Mouse (Mus musculus) midbrain, embryonic 14.5 days (tissue): ENCODE data around the gene Kirrel. TPM values are rescaled to one million over a fixed set of nuclear protein-coding genes. Genes with fewer than 3 reads are reported as not detected.
"Not testable (repeated sequence)": the region's sequence is repeated elsewhere in the genome, so short reads cannot be mapped to it uniquely, and the experiment has no call there.

Experiments
- ATAC-seq: fragments of 200-750 bp; cut with Nextera tagmentation; 2 replicates; pipeline ENCODE4 v1.8.0; 2017; ENCODE audit warnings: moderate number of reproducible peaks, moderate library complexity; ENCODE audit not compliant: low FRiP score, low TSS enrichment
- DNase-seq: peaks from one replicate; pipeline ENCODE4 v3.0.0-alpha.2; 2015
- H3K27ac ChIP-seq: fragments of 300-500 bp; sonication (generic); replicated peaks from 2 replicates; pipeline ENCODE4 v1.5.1; 2014; ENCODE audit warnings: mild to moderate bottlenecking, low read depth, low read length, moderate library complexity
- H3K27me3 ChIP-seq: fragments of 300-500 bp; sonication (generic); 2 replicates; pipeline ENCODE4 v1.6.1; 2014; ENCODE audit warnings: low read length, control low read depth, mixed read lengths; ENCODE audit not compliant: control insufficient read depth, insufficient read depth
- H3K36me3 ChIP-seq: fragments of 300-500 bp; sonication (generic); 2 replicates; pipeline ENCODE4 v1.6.1; 2014; ENCODE audit warnings: low read length, control low read depth; ENCODE audit not compliant: control insufficient read depth, insufficient read depth
- H3K4me1 ChIP-seq: fragments of 300-500 bp; sonication (generic); 2 replicates; pipeline ENCODE4 v1.6.1; 2014; ENCODE audit warnings: mild to moderate bottlenecking, antibody characterized with exemption, low read length, control low read depth; ENCODE audit not compliant: control insufficient read depth, insufficient read depth
- H3K4me2 ChIP-seq: fragments of 300-500 bp; sonication (generic); 2 replicates; pipeline ENCODE4 v1.6.1; 2014; ENCODE audit warnings: mild to moderate bottlenecking, low read length, moderate library complexity
- H3K4me3 ChIP-seq: fragments of 300-500 bp; sonication (generic); replicated peaks from 2 replicates; pipeline ENCODE4 v1.5.1; 2014; ENCODE audit warnings: low read depth, low read length
- H3K9ac ChIP-seq: fragments of 300-500 bp; sonication (generic); replicated peaks from 2 replicates; pipeline ENCODE4 v1.6.1; 2014; ENCODE audit warnings: mild to moderate bottlenecking, low read length, moderate library complexity
- H3K9me3 ChIP-seq: fragments of 300-500 bp; sonication (generic); 2 replicates; pipeline ENCODE4 v1.6.1; 2016; ENCODE audit warnings: low read length, control low read depth, mixed read lengths; ENCODE audit not compliant: control insufficient read depth
- WGBS: fragments of 180-500 bp; shearing (Covaris S2); extraction: QIAGEN DNeasy Blood & Tissue Kit; methylation state at CpG from one replicate; pipeline ENCODE4 v1.1.7; 2014; 5-methylcytosine and 5-hydroxymethylcytosine counted together
- polyA plus RNA-seq: library from polyadenylated mRNA; unstranded; fragments of >200 nt; fragmentation: Nextera tagmentation; extraction: Ambion mirVana; gene quantifications from 2 replicates; pipeline ENCODE4 v1.2.1, GENCODE M21; 2014

Gene Kirrel
- polyA plus RNA-seq, 1 experiment from 2014 or later, result 5.8 TPM

DNA sequence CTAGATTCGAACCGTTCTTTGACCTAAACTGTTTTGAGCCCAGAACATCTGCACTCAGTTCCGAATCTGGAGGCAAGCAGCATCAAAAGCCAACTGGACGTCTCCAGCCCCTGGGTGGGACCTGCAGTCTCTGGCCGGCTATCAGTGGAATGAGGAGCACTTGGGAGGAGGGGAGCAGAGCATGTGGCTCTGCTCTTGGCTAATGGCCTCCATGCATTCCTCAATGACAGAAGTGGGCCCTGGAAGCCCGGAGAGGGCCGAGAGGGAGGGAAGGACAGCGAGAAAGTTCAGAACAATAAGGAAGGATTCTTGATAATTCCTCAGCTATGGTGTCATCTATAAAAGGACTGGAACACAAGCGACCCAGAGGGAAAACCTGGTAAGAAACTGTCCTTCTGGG is 59.7 kb downstream of the Kirrel start:
- no peaks in the 10 kb centered on the region for H3K27me3 ChIP-seq
- no peak for ATAC-seq
- H3K4me3 ChIP-seq, result no peak overlapping the region
- H3K9me3 ChIP-seq, result no peaks in the 10 kb centered on the region
- no peaks in the 10 kb centered on the region for H3K36me3 ChIP-seq
- no peak overlapping the region for H3K9ac ChIP-seq
- WGBS, result 80% methylated on average over 9 of the region's 9 CpGs
- DNase-seq, result no peak
- H3K27ac ChIP-seq, result no peak overlapping the region
- no peak overlapping the region for H3K4me2 ChIP-seq
- peaks cover 5% of the 10 kb centered on the region; the same call in 1 of the 2 replicates for H3K4me1 ChIP-seq

DNA sequence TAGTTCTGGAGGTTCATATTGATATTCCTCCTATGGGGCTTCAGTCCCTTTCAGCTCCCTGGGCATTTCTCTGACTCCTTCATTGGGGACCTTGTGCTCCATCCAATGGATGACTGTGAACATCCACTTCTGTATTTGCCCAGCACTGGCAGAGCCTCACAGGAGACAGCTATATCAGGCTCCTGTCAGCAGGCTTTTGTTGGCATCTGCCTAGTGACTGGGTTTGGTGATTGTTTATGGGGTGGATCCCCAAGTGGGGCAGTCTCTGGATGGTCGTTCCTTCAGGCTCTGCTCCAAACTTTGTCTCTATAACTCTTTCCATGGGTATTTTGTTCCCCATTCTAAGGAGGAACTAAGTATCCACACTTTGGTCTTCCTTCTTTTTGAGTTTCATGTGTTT is 60.7 kb downstream of the Kirrel start:
- H3K9ac ChIP-seq, H3K36me3 ChIP-seq, DNase-seq, H3K4me2 ChIP-seq, H3K4me1 ChIP-seq, H3K27me3 ChIP-seq, H3K27ac ChIP-seq, H3K9me3 ChIP-seq, H3K4me3 ChIP-seq, ATAC-seq: not testable (repeated sequence)
- 48% methylated on average over 1 of the region's 1 CpGs for WGBS

DNA sequence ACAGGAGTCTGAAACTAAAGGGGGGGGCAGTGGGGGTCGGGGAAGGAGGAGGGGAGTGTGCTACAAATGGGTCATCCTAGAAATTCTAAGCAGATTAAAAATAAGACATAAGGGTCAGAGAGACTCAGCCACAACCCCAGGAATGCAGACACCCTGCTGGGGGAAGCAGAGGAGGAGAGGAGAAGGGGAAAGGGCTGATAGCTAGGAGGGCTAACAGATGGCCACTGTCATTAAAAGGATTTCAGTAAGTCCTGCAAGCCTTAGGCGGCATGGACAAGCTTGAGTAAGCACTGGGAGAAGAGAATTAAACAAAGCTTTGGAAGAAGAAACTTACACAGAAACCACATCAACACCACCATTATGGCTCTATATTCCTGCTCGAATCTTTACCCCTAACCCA is 62.3 kb downstream of the Kirrel start:
- Histone ChIP-seq H3K4me2 (no peak overlapping the region), H3K4me1 (peaks cover 5% of the 10 kb centered on the region; the same call in 1 of the 2 replicates), H3K36me3 (no peaks in the 10 kb centered on the region), H3K27me3 (no peaks in the 10 kb centered on the region), H3K27ac (no peak overlapping the region), H3K4me3 (no peak overlapping the region), H3K9ac (no peak overlapping the region), H3K9me3 (no peaks in the 10 kb centered on the region)
- 29% methylated on average over 3 of the region's 3 CpGs for WGBS
- DNase-seq (no peak), ATAC-seq (no peak)

DNA sequence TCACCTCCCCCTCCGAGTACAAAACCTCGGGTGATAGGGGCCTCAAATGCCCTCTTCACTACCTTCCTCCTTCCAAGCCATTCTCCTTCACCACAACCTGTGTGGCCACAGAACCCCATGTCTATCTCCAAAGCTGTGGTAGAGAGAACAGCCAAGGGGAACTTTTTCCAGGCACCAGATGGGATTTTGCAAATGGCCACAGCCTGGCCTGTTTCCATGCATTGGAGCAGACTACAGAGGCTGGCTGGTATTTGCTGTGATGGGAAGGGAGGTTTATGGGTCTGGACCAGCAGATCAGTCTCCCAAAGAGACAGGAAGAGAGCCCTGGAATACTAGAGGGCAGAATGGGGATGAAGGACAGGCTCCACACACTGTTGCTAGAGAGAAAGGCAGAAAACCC is 69.7 kb downstream of the Kirrel start:
- Histone ChIP-seq H3K9me3 (no peaks in the 10 kb centered on the region), H3K4me3 (no peak overlapping the region), H3K4me2 (no peak overlapping the region), H3K27ac (no peak overlapping the region), H3K36me3 (no peaks in the 10 kb centered on the region), H3K27me3 (no peaks in the 10 kb centered on the region), H3K9ac (no peak overlapping the region), H3K4me1 (peaks cover 22% of the 10 kb centered on the region; the same call in 1 of the 2 replicates)
- ATAC-seq (no peak), DNase-seq (no peak)
- 82% methylated on average over 2 of the region's 2 CpGs for WGBS

DNA sequence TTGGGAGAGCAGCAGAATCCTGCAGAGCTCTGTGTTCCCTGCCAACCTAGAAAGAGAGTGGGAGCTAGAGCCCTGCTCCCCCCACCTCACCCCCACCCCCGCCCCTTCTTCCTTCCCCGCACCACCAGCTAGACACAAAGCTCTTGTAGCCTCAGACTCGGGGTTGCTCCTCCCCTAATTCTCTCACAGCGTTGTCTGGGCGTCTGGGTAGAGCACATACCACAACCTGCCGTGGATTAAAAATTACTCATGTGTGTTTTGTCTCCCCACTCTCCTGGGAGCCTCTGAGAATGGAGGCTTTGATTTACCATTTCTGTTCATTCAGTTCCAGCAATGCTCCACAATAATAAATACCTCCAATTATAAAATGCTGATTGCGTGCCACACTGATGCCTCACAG is 72.2 kb downstream of the Kirrel start:
- Histone ChIP-seq H3K36me3 (no peaks in the 10 kb centered on the region), H3K27me3 (no peaks in the 10 kb centered on the region), H3K4me1 (peaks cover 27% of the 10 kb centered on the region), H3K9me3 (no peaks in the 10 kb centered on the region), H3K4me2 (no peak overlapping the region), H3K27ac (peak overlapping the region; percentile 57), H3K4me3 (no peak overlapping the region), H3K9ac (0 out of 2 replicates have a peak overlapping the region, but pooled peaks have one; percentile 16)
- DNase-seq, result peak; percentile 62
- no peak; the same call in 1 of the 2 replicates for ATAC-seq
- WGBS, result 16% methylated on average over 7 of the region's 7 CpGs

DNA sequence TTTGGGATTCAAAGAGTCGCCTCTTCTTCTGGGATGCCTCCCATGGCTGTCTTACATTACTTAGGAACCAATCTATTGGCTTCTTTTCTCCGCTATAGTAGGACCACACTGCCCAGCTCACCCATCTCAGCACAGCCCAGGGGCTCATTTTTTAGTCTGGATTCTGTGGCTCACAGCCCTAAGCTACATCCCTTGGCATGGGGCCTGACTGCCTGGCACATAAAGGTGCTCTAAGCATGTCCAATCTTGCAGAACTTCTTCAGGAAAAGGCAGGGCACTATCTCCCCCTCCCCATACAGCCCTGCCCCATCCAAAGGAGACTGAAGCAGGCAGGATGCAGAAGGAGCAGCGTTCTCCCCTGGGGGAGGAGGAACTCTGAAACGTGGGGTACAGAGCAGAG is 73.6 kb downstream of the Kirrel start:
- no peak overlapping the region for H3K27ac ChIP-seq
- no peaks in the 10 kb centered on the region for H3K36me3 ChIP-seq
- no peak overlapping the region for H3K9ac ChIP-seq
- ATAC-seq, result no peak
- DNase-seq, result no peak
- peaks cover 27% of the 10 kb centered on the region for H3K4me1 ChIP-seq
- H3K4me2 ChIP-seq, result no peak overlapping the region
- no peaks in the 10 kb centered on the region for H3K9me3 ChIP-seq
- 89% methylated on average over 4 of the region's 4 CpGs for WGBS
- H3K4me3 ChIP-seq, result no peak overlapping the region
- H3K27me3 ChIP-seq, result no peaks in the 10 kb centered on the region

DNA sequence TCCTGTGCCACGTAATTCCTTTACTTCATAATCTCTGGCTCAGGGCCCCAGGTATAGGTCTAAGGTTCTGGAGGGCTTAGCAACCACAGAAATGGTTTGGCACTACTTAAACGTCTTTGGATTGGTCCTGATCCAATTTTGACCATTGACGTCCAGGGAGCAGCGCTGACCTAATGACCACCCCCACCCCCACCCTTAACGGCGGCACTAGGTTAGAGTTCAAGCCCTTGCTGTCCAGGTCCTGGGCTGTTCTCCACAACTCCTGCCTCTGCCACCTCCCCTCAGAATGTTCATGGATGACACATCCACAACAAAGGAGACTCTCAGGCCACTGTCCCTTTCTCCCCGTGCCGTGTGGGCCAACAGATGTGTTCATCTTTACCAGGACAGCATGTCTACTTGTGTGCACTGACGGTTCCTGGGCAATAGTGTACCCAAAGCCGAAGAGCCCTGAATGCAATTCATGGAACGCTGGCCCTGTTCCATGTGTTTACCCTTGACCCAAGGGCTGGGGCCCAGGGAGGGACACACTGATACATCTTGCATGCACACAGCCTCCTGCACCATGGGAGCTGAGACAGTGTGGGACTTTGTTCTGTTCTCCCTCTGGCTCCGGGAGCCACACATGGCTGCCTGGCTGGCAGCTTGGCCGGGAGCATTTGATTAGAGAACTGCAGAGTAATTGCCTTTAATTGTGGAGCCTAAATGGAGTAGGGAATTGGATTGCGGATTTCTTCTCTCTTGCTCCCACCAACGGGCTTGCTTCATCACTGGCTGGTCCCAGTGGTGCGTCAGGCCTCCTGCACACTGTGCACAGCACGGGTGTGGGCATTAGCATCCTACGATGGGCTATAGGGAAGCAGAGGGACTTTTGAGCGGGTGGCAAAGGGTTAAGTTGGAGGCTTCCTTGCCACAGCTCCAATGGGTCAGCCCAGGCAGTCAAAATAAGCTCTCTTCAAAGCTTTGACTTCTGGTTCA is 76.3 kb downstream of the Kirrel start:
- Histone ChIP-seq H3K27ac (peak overlapping the region; percentile 64; the same call in 1 of the 2 replicates), H3K27me3 (no peaks in the 10 kb centered on the region), H3K4me2 (no peak overlapping the region), H3K9me3 (no peaks in the 10 kb centered on the region), H3K4me3 (no peak overlapping the region), H3K36me3 (peaks cover 5% of the 10 kb centered on the region; the same call in 1 of the 2 replicates), H3K4me1 (peaks cover 21% of the 10 kb centered on the region), H3K9ac (no peak overlapping the region)
- WGBS, result 81% methylated on average over 19 of the region's 19 CpGs
- DNase-seq (peak; percentile 38), ATAC-seq (no peak)

DNA sequence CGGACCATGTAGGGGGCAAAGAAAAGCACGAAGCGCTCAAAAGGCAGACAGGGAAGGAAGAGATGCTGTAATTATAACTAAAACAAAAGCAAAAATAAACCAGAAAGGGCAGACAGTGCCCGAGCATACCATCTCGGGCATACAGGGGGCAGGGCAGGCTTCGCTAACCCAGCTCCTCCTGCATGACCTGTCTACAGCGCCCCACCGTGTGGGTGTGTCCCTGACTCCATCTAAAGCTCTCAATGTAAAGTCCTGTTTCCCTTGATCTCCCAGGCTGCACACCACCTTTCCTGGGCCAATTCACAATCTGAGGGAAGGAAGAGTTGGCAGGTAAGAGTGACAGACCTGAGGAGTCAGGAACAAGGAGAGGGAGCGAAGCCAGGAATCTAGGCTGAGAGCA is 77.3 kb downstream of the Kirrel start:
- peaks cover 5% of the 10 kb centered on the region; the same call in 1 of the 2 replicates for H3K36me3 ChIP-seq
- H3K9ac ChIP-seq, result no peak overlapping the region
- 91% methylated on average over 9 of the region's 9 CpGs for WGBS
- no peak for DNase-seq
- H3K9me3 ChIP-seq, result no peaks in the 10 kb centered on the region
- no peak for ATAC-seq
- H3K4me1 ChIP-seq, result peaks cover 14% of the 10 kb centered on the region
- H3K27ac ChIP-seq, result no peak overlapping the region; the same call in 1 of the 2 replicates
- no peak overlapping the region for H3K4me3 ChIP-seq
- H3K27me3 ChIP-seq, result no peaks in the 10 kb centered on the region
- no peak overlapping the region for H3K4me2 ChIP-seq

DNA sequence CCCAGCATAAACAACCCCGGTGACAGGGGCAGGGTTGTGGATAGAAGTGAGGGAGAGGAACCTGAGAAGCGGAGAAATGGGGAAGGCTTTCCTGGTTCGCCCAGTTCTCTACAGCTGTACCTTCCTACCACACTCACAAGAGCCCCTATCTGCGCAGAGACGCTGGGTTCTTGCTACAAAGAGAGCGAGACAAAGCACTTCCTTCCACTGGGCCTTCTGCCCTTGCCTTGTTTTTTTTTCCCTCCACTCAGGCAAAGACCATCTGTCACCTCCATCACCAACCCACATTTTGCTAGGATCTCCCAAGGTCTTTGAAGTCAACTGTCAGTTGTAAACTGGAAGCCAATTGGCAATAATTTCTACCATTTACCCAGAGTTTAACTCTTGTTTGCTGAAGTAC is 80.8 kb downstream of the Kirrel start:
- ATAC-seq, result no peak
- Histone ChIP-seq H3K4me2 (no peak overlapping the region), H3K9me3 (no peaks in the 10 kb centered on the region), H3K4me1 (peaks cover 10% of the 10 kb centered on the region; the same call in 1 of the 2 replicates), H3K4me3 (no peak overlapping the region), H3K27me3 (no peaks in the 10 kb centered on the region), H3K36me3 (peaks cover 5% of the 10 kb centered on the region; the same call in 1 of the 2 replicates), H3K27ac (no peak overlapping the region), H3K9ac (no peak overlapping the region)
- WGBS, result 88% methylated on average over 6 of the region's 6 CpGs
- no peak for DNase-seq
